Mouse (Mus musculus): ENCODE measurements around the gene Nktr.

Gene Nktr

GRCm38 (mm10) chr9:121707801-121708200 is 11.2 kb upstream of the Nktr start:
- in situ Hi-C loops (cut with MboI), result no loop called here

DNA sequence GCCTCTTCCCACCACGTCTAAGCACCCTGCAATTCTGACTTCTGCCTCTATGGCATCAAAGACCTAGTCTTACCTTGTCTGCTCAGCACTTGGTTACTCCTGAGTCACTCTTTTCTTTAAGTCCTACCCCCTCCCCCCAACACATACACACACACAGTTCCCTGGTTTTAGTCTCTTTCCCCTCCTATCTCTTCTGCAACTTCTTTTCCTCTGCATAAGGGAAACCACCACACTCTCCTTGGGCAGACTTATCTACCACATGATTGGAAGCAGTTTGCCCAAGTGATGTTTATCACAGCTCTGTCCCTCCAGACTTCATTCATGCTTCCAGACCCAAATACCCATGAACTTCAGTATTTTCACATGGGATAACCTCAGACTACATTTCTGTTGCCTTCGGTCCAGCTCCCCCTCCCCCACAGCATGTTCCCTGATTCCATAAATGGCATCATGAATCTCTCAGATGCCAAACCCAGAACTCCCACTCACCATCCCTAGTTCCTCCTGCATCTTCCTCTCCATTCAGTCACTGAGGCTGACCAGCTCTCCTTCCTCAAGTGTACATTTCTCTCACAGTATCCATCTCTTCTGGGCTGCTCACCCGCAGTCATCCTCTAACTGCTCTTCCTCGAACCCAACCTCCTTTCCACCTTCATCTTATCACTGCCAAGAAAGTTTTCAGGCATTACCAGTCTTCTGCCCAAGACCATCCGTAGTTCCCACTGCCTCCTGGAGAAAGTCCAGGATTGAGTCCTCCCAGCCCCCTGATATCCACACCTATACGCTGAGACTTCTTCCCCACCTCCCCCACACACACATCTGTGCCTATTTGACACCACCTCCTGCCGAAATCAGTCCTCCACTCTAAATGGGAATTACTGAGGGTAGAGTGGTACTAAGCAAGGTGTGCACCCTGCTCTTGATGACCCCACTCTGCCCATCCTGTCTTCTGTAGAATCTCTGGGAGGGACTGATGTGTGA is 10.2 kb upstream of the Nktr start:
- in situ Hi-C loops (cut with MboI), result no loop called here

DNA sequence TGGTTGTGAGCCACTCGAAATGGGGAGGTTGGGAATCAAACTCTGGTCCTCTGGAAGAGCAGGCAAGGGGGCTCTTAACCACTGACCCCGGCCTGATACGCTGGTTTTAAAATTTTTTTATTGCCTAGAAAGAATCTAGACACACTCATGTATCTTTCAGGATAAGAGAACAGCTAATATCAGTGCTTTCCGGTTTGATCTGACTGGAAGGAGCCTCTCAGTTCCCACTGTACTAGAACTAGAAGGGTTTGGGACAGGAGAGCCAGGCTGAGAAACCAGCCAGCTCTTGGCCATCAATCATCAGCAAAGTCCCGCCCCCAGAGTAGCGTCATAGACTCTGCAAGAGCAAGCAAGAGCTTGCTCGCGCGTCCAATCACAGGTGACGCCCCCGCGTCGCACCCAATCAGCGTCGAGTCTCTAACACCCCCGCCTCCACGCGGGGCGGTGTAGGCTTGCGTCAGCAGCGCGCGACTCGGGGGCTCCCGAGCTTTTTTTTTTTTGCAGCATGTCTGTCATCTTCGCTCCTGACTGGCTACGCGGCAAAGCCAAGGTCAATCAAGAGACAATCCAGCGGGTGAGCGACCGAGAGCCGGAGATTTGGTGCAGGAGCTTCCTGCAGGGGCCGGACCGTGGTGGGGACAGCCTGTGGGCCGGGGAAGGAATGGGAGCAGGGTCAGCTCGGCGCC is 8.9 kb upstream of the Nktr start, which contains the start of gene Ss18l2:
TSS of gene Ss18l2 (plus strand) at position 432 of the 686 bp plus-strand sequence.
- in situ Hi-C loops (cut with MboI), result no loop called here

DNA sequence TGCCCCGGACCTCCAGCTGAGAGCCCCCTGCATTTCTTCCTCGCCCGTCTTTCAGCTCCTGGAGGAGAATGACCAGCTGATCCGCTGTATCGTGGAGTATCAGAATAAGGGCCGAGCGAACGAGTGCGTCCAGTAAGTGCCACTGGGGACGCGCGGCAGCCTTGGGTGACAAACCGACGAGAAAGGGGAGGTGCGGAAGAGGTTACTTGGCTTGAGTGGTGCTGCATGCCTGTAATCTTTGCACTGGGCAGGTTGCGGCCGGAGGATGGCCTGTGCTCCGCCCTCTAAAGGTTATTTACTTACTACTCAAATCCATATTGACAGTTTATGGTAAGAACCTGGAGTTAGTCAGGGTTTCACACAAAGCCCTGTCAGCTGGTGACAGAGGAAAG is 8.4 kb upstream of the Nktr start:
- in situ Hi-C loops (cut with MboI), result no loop called here

- in situ Hi-C loops (cut with MboI), result no loop called here
Measured at GRCm38 (mm10) chr9:121717048-121717447, 1.9 kb upstream of the Nktr start.

DNA sequence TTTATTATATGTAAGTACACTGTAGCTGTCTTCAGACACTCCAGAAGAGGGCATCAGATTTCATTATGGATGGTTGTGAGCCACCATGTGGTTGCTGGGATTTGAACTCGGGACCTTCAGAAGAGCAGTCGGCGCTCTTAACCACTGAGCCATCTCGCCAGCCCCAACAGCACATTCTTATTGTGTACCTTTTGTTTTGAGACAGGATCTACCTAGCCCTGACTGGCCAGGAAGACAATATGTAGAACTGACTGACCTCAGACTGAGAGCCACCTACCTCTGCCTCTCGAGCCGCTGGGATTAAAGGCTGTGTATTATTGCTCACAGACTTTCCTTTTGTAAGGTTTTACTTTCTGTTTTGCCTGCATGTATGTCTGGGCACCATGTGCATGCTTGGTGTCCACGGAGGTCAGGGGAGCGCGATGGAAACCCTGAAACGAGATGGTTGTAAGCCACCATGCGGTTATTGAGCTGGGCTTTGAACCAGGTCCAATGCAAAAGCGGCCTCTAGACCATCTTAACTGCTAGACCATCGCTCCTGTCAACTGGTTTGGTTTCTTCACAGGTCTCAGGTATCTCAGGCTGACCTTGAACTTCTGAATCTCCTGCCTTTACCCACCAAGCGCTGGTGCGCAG is 781 bp upstream of the Nktr start:
- in situ Hi-C loops (cut with MboI), result no loop called here

DNA sequence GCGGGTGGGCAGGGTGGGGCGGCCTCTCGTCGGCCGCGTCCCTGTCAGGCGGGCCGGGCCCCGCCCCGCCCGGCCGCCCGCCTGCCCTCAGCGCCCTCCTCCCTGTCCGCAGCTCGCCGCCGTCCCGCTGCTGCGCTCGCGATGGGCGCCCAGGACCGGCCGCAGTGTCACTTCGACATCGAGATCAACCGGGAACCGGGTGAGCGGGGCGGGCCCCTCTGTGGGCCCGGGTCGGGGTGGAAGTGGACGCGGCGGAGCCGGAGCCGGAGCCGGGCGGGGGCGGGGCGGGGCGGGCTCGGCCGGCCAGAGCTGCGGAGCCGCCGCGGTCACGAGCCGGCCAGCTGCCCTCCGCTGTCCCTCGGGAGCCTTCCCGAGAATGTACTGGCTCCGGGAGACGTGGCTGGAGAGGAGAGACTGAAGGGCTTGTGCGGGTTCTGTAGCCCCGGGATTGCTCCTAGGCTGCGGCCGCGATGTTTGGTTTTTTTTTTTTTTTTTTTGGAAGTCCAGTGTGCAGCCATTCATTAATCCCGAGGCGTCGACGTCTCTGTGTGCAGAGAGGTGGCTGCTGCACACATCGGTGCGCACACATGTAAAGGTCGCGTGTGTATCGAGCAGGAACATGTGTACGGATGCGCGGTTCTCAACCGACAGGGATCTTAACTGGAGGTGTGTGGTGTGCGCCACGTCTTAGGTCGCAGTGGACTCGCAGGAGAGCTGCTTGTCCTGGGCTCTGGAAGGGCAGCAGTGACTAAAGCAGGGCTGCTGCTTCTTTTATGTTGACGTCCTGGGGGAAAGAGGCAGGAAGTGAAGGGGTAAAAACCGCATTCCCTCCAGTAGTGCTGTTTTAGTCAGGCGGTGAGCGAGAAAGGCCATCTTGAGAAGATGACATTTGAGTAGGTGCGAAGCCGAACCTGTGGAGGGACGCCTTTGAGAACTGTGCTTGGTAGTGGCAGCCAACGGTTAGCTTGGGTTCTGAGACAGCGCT is 670 bp downstream of the Nktr start:
- in situ Hi-C loops (cut with MboI), result no loop called here

DNA sequence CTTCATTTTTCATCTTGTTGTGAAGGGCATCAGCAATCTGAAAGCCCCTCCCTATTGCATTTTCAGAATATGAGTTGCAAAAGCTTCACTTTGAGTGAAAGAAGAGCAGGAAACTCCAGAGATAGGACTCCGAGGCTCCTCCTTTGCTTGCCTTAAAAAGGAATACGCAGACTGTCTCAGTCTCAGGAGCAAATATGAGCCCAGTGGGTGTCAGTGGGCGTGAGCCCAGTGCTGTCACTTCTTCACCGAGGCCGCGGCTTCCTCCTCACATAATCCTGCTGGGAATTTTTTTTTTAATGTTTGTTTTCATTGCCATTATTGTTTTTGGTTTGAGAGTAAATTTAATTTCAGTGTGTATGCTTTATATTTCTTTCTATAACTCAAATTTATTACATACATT is 21.5 kb downstream of the Nktr start:
- in situ Hi-C loops (cut with MboI), result no loop called here

DNA sequence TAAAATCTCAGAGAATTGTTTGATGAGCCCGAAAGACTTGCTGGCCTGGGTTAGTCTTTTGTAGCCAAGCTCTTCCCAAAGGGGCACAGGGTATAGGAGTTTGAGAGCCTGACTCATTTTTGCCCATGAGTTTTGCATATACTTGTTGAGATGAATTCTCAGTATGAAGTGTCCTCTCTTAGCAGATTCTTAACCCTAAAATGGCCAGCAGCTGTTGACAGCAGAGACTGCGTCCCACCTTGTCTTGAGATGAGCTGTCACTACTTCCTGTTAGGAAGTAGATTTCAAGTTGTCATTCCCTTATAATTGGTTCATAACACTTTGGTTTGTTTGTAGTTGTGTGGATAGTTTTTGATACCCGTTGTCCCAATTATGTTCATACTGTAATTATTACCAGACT is 22.2 kb downstream of the Nktr start:
- in situ Hi-C loops (cut with MboI), result no loop called here

DNA sequence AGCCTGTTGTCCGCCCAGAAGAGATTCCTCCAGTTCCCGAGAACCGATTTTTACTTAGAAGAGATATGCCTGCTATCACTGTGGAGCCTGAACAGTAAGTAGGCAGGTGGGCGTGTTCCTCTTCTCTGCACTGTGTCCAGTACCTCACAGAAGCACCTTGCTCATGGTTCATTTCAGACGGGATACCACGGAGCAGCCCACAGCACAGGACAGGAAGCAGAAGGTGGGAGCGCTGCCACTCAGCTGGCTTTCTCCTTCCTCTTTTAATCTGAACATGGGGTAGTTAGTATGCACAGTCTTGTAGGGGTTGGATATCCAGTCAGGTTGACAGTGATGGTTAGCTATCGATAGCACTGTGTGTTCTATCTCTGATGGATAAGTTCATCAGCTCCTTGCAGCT is 25.1 kb downstream of the Nktr start:
- in situ Hi-C loops (cut with MboI), result no loop called here

GRCm38 (mm10) chr9:121752774-121753173 is 33.8 kb downstream of the Nktr start:
- in situ Hi-C loops (cut with MboI), result no loop called here

- in situ Hi-C loops (cut with MboI), result no loop called here
Measured at GRCm38 (mm10) chr9:121754624-121755023, 35.7 kb downstream of the Nktr start.

DNA sequence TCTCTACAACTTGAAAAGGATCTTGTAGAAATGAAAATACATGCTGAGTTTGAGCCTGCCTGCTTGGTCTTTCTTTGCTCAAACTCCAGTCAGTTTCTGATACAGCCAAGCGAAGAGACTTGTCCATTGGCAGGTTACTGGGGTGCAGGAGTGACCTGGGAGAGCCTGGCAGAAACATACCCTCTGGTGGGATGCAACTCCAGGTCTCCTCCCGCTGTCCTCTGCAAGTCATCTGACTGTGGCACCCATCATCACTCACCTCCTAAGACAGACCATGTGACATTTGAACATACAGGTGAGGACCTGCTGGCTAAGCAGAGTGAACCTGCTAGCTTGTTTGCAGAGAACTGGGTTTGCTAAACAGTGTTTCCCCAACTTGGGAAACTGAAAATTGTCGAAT is 37.8 kb downstream of the Nktr start:
- in situ Hi-C loops (cut with MboI), result no loop called here

DNA sequence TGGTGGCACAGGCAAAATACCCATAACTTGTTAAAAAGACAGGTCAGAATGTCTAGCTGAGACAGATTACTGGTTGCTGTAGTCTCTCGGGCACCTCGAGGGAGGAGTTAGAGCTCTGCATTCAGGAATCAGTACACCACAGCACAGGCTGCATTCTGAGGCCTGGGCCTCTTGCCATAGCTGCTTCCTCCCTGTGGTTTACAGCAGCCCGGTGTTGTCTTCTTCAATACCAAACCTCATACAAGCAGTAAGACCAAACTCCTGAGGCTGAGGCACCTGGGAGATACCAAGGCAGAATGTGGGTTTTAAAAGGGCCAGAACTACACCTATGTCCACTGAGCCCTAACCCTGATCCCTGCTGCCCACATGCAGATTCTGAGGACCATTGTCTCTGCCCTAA is 38.5 kb downstream of the Nktr start:
- in situ Hi-C loops (cut with MboI), result no loop called here

DNA sequence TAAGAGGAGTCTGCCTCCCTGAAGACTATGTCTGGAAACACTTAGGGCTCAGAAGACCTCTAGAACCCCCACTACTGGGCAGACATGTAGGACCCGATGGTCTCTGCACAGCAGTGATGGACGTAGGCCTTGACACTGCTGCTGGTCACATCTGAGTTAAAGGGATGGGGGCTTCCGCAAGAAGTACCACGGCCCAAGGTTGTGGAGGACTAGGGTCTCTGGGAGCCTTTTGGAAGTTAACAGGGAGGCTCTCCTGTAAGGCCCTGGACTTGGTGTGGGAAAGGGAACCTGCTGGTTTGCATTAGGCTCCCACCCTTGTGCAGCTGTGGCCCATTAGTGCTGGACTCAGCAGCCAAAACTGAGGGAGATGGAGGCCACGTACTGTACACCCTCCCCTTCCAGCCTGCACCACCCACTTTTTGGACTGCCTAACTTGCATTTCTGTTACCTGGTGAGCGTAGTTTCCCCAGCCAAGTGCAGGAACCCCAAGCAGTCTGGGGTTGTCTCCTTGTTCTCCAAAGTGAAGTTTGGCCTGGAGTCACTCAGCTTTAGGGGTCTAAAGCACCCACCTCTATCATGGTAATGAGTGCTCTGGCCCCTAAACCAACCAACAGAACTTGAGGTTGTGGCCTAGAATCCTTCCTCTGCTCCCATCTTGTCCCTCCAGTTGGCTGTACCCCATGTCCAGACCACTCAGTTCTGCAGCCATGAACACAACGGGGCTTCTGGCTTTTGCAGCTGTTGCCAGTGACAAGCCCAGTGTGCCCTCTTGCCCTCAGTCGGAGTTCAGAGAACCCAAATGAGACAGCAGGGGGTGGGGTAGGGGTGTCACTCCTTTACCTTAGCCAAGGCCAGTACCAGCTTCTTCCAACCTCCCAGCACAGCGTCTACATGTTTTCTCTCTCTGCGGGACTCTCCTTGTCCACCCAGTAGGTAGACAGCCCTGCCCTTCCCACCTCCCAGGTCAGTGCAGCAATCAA is 39.2 kb downstream of the Nktr start:
- in situ Hi-C loops (cut with MboI), result no loop called here

- in situ Hi-C loops (cut with MboI), result no loop called here
Measured at GRCm38 (mm10) chr9:121759091-121760081, 40.4 kb downstream of the Nktr start, which contains the start of gene Zfp651. Gene Zfp651 (plus strand): TSS chr9:121759330.

DNA sequence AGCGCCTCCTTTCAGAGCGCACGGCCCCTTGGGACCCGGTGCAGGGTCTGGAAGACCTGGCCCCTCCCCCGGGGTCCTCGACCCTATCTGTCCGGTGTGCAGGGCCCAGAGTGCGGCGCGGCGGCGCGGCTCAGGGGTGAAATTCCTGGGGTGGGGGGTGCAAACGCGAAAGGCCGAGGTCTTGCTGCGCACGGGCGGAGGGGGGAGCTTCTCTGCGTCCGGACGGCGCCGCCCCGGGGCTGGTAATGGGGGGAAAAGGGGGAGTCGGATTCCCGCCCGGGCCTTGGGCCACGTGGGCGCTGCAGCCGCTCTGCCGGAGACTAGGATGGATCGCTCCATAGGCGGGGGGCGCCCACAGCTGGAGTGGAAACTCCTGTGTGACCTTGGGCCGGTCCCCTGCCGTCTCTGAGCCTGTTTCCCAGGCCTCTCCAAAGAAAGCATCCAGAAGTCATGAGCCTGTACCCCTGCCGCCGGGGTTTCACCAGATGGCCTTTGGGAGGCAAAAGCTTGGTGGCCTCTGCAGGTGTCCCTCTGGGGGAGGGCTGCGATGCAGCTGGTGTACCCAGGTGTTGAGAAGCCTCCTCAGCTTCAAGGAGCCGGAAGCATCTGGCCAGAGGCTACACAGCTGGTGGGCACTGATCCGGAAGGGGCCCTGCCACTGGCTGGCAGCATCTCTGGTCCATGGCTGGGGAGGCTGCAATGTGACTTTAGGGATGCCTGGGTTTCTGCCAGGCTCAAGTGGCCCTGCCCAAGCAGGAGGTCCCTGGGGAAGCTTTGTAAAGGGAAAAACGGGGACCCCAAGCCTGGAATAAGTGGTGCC is 41.5 kb downstream of the Nktr start:
- in situ Hi-C loops (cut with MboI), result no loop called here

GRCm38 (mm10) chr9:121761091-121761665 is 42.2 kb downstream of the Nktr start:
- in situ Hi-C loops (cut with MboI), result no loop called here
